Mouse (Mus musculus) left cerebral cortex, adult 18-20 months (tissue): ENCODE results near the gene Prkn. TPM values are rescaled to one million over a fixed set of nuclear protein-coding genes. Genes with fewer than 3 reads are reported as not detected.
A peak's percentile ranks its signal among the peaks of the same experiment; 100 is the strongest.

Experiments
- DNase-seq, 2 experiments: peaks; one replicate each; pipeline ENCODE4 v3.0.0; 2021 to 2022; ENCODE audit warnings: low spot score in 2 of 2, mixed read lengths in 1 of 2
- total RNA-seq, 2 experiments: library from RNA; stranded (reverse); gene quantifications; 2 replicates each; pipeline ENCODE4 v1.2.3; 2021

Gene Prkn
- total RNA-seq, 2 experiments from 2014 or later: 16.1 TPM

GRCm38 (mm10) chr17:11900300-11900699, 1060.1 kb downstream of the Prkn start:
- no peak for DNase-seq

- DNase-seq: no peak
These were observed 1061.5 kb downstream of the Prkn start for GRCm38 (mm10) chr17:11901731-11902130.

GRCm38 (mm10) chr17:11903001-11903400, 1062.8 kb downstream of the Prkn start:
- DNase-seq: peak in 1 of 2 experiments; percentile 24

DNA sequence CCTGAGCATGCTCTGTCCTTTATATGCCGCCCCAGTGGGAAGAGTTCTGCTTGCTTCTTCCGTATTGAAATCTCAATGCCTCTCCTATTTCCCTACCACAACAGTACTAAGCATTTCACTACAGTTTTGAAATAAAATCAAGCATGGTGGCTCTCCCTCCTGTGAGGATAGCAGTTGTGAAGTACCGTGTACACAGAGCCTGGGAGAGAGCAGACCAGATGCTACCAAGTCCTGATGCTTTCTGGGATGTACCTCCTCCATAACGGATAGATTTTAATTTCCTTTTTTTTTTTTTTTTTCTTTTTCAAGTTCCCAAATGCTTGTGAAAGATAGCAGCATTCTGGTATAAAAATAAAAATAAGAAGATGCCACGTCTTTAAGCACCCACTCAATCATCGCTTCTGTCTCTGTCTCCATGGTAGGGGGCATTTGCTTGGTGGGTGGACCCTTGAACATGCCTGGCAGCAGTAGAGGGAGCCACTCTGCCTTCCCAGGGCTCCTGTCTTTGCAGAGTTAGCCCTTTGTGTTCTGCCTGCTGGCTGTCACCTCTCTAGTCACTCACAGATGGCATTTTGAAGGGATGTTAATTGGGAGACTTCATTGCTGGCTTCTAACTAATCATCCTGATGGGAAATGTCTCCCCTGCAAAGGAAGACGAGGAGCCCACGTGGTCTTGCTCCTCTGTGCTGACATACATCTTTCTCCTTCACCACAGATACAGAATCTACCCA, 1070.6 kb downstream of the Prkn start:
- DNase-seq: no peak

DNA sequence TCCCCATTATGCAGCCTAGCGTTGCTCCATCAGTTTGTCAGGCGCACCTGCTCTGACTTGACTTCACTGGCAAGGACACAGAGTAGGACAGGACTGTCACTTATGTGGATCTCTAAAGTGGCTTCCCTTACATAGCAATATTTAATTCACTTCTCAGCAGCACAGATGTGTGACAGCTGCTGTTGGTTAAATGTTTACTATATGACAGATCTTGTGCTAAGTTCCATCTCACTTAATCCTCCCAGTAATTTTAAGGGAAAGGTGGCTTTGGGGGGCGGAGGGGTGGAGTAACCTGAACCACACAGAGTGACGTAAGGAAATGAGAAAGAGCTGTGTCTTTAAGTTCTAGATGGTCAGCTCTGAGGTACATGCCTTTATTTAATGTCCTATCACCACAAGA, 1072.0 kb downstream of the Prkn start:
- no peak for DNase-seq

DNA sequence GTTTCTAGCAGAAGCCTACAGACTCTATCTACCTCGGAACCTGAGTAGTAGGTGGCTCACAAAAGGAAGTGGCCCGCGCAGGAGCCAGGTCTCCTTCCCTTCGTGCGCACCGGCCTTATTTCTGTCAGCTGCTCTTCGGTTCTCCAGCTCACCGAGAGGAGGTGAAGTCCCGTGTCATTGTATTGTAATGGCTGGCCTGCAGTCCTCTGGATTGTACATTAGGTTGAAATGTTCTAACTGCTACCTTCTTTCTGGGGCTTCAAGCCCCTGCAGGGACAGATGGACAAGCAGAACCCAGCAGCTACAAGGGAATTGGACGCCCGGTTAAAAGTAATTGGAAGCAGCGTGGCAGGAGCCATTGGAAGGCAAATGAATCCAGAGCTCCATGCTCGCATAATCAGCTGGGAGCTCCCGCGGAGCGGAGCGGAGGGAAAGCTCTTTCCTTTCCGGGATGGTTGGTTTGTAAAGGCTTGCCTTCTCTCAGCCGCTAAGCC, 1072.7 kb downstream of the Prkn start:
- DNase-seq: peak; percentile 28 to 39

- no peak for DNase-seq
These were observed 1073.4 kb downstream of the Prkn start for GRCm38 (mm10) chr17:11913620-11914019.

DNA sequence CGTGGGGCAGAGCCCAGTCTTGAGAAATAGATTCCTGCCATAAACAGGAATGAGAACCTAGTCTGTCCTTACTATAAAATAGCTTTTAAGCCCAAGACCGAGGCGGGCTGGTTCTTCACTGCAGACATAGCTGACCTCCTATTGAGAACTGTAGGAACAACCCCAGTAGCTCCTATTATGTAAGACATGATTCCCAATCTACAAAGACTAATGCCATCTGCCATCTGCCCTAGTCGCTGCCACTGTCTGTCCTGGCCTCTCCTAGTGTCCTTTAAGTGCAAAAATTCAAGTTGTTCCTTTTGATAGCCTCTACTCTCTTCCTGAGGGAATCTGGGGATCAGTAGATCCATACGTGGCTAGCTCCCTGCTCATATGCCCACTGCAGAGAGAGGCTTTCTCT, 1074.3 kb downstream of the Prkn start:
- DNase-seq: no peak

- peak; percentile 36 to 50 for DNase-seq
These were observed 1078.1 kb downstream of the Prkn start for GRCm38 (mm10) chr17:11918123-11918801.

GRCm38 (mm10) chr17:11919581-11919980, 1079.4 kb downstream of the Prkn start:
- no peak for DNase-seq

GRCm38 (mm10) chr17:11921026-11921425, 1080.8 kb downstream of the Prkn start:
- DNase-seq: peak; percentile 44 to 69

DNA sequence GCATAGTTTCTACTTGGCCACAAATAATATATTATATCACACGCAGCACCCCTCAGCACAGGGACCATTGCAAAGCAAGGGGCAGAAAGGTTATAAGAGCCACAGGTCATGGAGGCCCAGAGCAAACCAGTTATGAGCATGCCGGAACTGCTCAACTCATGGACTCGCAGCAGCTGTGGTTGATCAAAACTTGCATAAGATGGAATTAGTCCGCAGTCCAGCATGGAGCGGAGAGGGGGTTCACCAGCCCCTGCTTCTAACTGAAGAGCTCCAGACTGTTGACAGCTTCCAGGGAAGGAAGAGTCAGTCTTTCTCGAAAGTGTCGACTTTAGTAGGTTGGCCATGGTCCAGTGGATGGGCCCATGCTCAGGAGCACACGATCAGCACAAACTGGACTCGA, 1083.8 kb downstream of the Prkn start:
- DNase-seq: no peak

- no peak for DNase-seq
These were observed 1086.7 kb downstream of the Prkn start for GRCm38 (mm10) chr17:11926865-11927386.

DNA sequence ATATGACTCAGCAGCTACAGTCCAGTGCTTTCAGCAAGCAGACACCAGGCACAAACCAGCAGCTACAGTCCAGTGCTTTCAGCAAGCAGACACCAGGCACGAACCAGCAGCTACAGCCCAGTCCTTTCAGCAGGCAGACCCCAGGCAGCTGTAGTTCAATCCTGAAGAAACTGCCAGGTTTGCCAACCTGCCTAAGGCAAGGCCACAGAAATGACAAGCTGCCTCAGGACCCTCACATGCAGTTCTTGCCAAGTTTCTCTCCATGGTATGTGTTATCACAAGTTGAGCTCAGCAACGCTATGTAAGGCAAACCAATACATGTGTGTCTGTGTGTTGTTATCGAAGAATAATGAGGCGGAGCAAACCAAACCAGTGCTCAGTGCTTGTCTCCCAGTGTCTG, 1091.5 kb downstream of the Prkn start:
- no peak for DNase-seq

- DNase-seq: no peak
These were observed 1093.6 kb downstream of the Prkn start for GRCm38 (mm10) chr17:11933737-11934136.

DNA sequence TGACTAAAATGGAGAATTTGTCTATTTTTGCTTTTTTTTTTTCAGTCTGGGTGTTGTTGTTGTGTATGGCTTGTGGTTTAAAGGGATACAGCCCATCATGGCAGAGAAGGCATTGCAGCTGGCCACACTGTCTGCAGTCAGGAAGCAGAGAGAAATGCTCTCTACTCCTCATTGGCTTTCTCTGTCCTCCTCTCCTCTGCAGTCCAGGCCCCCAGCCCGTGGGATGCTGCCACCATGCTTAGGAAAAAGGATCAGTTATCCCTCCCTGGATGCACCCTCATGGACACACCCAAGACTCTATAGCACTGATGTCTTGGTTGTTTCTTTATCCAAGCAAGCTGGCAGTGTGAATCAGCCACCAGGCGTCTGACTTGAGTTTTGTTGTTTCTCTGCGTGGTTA, 1107.3 kb downstream of the Prkn start:
- DNase-seq: no peak

DNA sequence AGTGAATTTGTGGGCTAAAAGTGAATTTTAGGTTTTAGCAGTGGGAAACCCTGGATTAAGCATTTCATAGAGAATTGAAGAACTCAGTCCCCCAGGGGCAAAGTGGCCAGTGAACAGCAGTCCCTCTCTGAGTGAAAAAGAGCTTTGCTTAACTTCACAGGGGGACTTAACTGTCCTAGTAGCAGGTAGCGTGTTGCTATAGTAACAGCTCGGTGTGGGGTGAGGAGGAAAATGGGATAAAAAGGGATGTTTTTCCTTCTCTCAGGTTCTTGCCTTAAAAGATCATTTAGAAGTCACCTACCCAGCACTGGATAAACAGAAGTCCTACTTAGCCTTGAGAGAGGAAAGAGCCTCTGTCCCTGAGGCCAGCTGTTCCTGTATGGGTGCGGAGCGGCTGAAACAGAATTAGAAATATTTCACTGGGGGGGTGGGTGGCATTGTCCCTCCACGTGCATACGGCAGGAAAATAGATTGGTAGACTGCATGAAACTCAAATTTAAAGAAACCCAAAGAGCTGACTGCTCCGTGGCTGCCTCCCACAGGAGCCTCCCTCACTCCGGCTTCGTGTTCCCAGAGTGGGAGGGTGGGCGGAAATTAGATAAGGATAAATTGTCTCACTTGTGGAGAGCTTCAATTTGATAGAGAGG, 1109.5 kb downstream of the Prkn start:
- peak; percentile 40 to 52 for DNase-seq

DNA sequence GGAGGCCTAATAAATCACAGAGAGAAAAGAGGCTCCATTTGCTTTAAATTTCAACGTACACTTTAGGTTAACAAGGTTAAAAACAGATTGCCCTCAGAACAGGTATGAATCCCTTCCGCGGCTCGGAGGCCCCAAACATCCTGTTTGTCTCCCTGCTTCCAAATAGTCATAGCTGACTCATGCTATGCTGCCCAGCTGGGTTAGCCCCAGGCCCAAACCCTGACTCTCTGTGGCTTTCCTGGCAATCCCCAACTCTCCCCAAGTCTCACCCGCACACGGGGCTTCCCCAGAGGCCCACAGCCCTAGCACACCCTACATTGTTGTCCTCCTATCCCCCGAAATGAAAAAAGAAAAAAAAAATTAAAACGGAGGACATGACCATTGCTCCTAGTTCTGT, 1110.0 kb downstream of the Prkn start:
- DNase-seq: no peak

DNA sequence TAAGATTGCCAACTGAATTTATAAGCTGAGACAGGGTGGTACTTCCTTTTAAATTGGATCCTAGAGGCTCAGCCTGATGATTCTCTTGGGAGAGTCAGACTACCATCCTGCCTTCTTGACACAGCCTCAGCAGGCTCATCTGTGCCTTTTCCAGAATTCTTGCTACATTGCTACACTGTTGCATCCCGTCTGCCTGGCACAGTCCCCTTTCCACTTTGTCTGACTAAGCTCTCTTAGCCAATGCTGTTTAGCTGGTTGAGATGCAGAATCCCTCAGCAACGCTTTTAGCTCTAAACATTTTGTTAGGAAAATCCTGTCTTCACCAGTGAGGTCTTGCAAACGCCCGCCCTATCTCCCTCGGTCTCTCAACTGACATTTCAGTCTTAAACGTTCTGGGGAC, 1115.1 kb downstream of the Prkn start:
- DNase-seq: no peak

- DNase-seq: no peak
These were observed 1120.3 kb downstream of the Prkn start for GRCm38 (mm10) chr17:11960492-11960891.

GRCm38 (mm10) chr17:11962808-11963207, 1122.6 kb downstream of the Prkn start:
- peak; percentile 65 to 80 for DNase-seq

GRCm38 (mm10) chr17:11970160-11970559, 1130.0 kb downstream of the Prkn start:
- DNase-seq: no peak
